Mouse (Mus musculus) adipocyte (in vitro differentiated cells): ENCODE measurements at regions not wholly inside any gene's neighbourhood (a gene's known extent, or its start where the extent isn't known, plus 50 kb on each side); places are given as distances from the start of the nearest gene placed in this dataset.

ENCODE experiments used
- DNase-seq: peaks from one replicate; pipeline ENCODE4 v3.0.0-alpha.2; 2016; ENCODE audit warnings: low spot score

DNA sequence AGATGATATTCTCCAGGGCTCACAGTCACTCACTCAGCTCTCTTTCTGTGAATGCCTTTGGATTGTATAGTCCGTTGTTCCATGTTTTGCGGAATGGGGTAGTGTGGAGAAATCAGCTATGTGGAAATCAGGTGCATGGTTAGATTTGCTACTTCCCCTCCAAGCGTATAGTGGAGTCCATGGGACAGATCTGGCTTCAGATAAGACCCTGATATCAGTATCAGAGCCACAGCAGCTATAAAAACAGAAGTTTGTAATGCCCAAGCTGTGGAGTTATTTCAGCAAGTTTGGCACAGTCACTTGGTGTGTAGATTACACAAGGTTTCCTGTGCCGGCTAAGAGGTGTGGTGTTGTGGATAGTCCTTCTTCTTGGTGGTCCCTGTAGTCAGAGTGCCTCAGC lies 359.6 kb upstream of the Nr3c2 start:
- DNase-seq: no peak

DNA sequence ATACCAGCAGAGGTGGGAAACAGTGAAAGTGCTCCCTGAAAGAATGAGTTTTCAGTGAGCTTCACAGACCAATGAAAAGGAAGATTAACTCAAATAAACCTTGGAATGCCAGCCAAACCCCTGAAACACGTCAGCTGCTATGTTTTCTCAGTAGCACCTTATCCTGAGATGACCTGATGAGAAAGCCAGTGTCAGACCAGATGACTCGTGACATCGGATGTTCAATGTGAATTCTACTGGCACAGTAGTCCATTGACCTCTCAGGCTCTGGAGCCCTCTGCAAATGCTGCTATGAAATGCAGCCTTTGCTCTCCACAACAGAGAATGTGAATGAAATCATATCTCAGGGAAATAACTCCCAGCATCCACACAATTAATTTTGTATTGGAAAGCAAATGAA lies 358.6 kb upstream of the Nr3c2 start:
- no peak for DNase-seq

DNA sequence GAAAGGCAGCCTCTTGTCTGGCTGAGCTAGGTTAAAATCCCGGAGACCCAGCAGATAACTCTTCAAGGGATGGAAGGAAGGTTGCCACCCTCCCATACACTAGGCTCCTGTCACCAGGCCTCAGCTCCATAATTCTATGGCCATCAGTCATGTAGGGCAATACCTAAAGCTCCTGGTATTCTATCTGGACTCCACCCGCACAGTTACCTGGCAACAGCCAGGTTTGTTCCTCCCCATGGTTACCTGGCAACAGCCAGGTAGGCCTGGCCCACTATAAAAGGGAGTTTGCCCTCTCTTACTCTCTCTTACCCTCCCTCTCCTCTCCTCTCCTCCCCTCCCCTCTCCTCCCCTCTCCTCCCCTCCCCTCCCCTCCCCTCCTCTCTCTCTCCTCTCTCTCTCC lies 347.6 kb upstream of the Nr3c2 start:
- no peak for DNase-seq

DNA sequence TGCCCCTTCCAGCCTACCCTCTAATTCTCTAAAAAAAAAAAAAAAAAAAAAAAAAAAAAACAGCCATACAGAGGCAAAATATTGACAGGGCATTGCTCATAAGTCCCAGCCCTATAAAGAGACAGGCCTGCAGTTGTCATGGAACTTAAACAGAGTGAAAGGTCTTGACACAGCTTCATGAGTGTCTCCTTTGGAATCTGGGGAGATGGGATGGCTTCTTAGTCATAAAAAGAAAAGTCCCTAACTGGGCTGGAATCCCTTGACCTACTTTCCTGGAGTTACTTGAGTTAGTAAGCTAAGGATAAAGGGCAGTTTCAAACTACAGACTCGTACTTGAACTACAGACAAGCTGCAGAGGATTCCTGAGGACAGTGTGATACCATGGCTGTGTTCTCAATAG lies 297.7 kb upstream of the Nr3c2 start:
- DNase-seq: peak; percentile 62

DNA sequence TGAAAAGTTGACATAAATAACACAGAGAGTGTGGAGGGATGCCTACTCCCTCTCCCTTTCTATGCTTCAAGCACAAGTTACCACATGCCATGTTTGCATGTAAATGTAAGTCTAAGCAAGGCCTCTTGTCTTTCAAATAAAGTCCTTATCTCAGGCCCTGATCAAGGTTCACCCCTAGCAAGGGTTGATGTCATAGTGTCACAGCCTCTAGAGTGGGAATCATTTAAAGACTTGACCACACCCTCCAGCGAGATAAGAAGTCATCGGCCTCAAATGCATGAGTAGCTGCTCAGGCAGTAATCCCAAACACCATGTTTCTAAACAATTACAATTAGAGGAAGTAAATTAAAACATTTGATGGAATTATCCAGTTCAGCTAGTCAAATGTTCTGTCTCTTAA lies 280.5 kb upstream of the Nr3c2 start:
- DNase-seq: no peak

DNA sequence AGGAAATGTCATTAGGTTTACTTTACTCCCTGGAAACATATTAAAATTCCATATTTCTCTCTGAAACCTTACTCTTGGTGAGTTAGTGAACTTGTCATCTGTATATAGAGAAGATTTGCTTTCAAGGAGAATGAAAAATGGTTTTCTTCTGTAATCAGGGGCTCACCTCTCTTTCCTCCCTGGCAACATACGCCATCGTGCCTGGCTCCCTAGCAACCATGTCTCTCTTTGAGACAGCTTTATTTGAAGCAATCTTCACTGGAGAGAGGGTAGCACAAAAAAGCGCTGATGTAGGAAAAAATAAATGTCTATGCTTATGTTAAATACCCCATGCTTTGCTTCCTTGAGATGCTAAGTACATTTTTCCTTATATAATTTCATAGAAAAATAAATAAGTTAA lies 278.4 kb upstream of the Nr3c2 start:
- no peak for DNase-seq

DNA sequence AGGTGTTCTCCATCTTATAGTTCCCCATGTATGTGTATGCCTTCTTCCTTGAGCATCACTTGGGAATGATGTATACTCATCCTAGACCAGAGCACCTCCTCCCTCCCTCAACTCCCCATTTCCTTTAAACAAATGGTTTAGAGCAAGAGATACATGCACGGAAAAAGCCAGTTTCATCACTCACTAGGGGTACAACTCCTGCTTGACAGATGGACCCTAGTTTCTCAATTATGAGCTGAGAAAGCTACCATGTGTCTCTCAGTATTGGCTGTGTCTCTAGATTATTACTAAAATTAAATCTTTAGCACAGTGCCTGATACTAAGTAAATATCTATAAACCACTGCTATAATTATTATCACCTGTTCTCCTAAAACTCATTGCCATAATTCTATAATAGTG lies 266.2 kb upstream of the Nr3c2 start:
- no peak for DNase-seq
